Mouse (Mus musculus) midbrain, postnatal 0 days (tissue): ENCODE measurements around the gene Tmbim7. TPM values are rescaled to one million over a fixed set of nuclear protein-coding genes. Genes with fewer than 3 reads are reported as not detected.
"Not testable (repeated sequence)": the region's sequence is repeated elsewhere in the genome, so short reads cannot be mapped to it uniquely, and the experiment has no call there.

Experiments used
- ATAC-seq: fragments of 200-750 bp; cut with Nextera tagmentation; 2 replicates; pipeline ENCODE4 v1.8.0; 2017; ENCODE audit warnings: moderate number of reproducible peaks, mild to moderate bottlenecking, moderate TSS enrichment, moderate library complexity; ENCODE audit not compliant: low FRiP score
- DNase-seq: peaks from one replicate; pipeline ENCODE4 v3.0.0-alpha.2; 2015; ENCODE audit warnings: low spot score
- H3K27ac ChIP-seq: fragments of 300-500 bp; sonication (generic); 2 replicates; pipeline ENCODE4 v1.5.1; 2014; ENCODE audit warnings: low read depth, mild to moderate bottlenecking, low read length, mixed read lengths
- H3K27me3 ChIP-seq: fragments of 300-500 bp; sonication (generic); 2 replicates; pipeline ENCODE4 v1.6.1; 2014; ENCODE audit warnings: low read length, control low read depth, mixed read lengths; ENCODE audit not compliant: insufficient read depth
- H3K36me3 ChIP-seq: fragments of 300-500 bp; sonication (generic); 2 replicates; pipeline ENCODE4 v1.6.1; 2014; ENCODE audit warnings: low read length, control low read depth, mixed read lengths; ENCODE audit not compliant: insufficient read depth
- H3K4me1 ChIP-seq: fragments of 300-500 bp; sonication (generic); 2 replicates; pipeline ENCODE4 v1.6.1; 2014; ENCODE audit warnings: mild to moderate bottlenecking, control low read depth, antibody characterized with exemption, low read length, mixed read lengths; ENCODE audit not compliant: insufficient read depth
- H3K4me2 ChIP-seq: fragments of 300-500 bp; sonication (generic); 2 replicates; pipeline ENCODE4 v1.6.1; 2014; ENCODE audit warnings: low read depth, mild to moderate bottlenecking, low read length, mixed read lengths; ENCODE audit not compliant: poor library complexity, severe bottlenecking
- H3K4me3 ChIP-seq: fragments of 300-500 bp; sonication (generic); 2 replicates; pipeline ENCODE4 v1.5.1; 2014; ENCODE audit warnings: low read depth, mild to moderate bottlenecking, low read length, moderate library complexity
- H3K9ac ChIP-seq: fragments of 300-500 bp; sonication (generic); replicated peaks from 2 replicates; pipeline ENCODE4 v1.6.1; 2014; ENCODE audit warnings: mild to moderate bottlenecking, low read length, moderate library complexity, mixed read lengths; ENCODE audit not compliant: poor library complexity, severe bottlenecking
- H3K9me3 ChIP-seq: fragments of 300-500 bp; sonication (generic); 2 replicates; pipeline ENCODE4 v1.6.1; 2016; ENCODE audit warnings: low read length, control low read depth
- CTCF ChIP-seq: IDR thresholded peaks from 2 replicates; pipeline ENCODE4 v1.5.1; 2016; ENCODE audit warnings: antibody characterized with exemption, mild to moderate bottlenecking
- WGBS: fragments of 180-500 bp; shearing (Covaris S2); extraction: QIAGEN DNeasy Blood & Tissue Kit; methylation state at CpG from one replicate; pipeline ENCODE4 v1.1.7; 2014; 5-methylcytosine and 5-hydroxymethylcytosine counted together
- polyA plus RNA-seq: library from polyadenylated mRNA; unstranded; fragments of >200 nt; fragmentation: Nextera tagmentation; extraction: Ambion mirVana; gene quantifications from 2 replicates; pipeline ENCODE4 v1.2.1, GENCODE M21; 2015
- total RNA-seq: library from RNA; depleted of rRNA; stranded (reverse); fragments of >200 nt; gene quantifications from 2 replicates; pipeline ENCODE4 v1.2.3, GENCODE M21; 2014; rRNA removed

Gene Tmbim7
- not detected in 2 replicates for total RNA-seq
- polyA plus RNA-seq: not detected in 2 replicates

DNA sequence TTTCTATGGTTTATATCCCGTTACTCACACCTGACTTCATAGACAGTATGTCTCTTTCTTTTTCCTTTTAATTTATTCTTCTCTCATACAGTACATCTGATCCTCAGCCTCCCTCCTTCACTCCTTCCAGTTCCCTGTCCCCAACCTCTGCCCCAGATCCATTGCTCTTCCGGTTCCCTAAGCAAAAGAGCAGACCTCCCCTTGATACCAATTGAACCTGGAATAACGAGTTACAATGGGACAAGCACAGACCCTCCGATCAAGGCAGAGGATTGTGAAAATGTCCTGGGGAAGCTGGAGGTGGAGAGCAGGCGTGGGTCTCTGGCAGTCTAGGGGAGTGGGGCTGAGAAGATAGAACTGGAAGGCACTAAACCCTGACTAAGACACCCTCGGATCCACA lies at the start of gene Tmbim7:
Gene Tmbim7 (plus strand): TSS at position 301 of the 400 bp plus-strand sequence.
- Histone ChIP-seq H3K36me3 (no peaks in the 10 kb centered on the region), H3K9me3 (no peaks in the 10 kb centered on the region), H3K4me3 (no peak within 1 kb of the TSS), H3K27me3 (no peaks in the 10 kb centered on the region), H3K4me2 (no peak within 1 kb of the TSS), H3K4me1 (0 out of 2 replicates have a peak, but pooled peaks cover 3% of the 10 kb centered on the region), H3K9ac (no peak within 1 kb of the TSS), H3K27ac (no peak within 1 kb of the TSS)
- WGBS: 77% methylated on average over 6 of the region's 6 CpGs
- no peak for ATAC-seq
- no peak for TF ChIP-seq CTCF
- DNase-seq: no peak

DNA sequence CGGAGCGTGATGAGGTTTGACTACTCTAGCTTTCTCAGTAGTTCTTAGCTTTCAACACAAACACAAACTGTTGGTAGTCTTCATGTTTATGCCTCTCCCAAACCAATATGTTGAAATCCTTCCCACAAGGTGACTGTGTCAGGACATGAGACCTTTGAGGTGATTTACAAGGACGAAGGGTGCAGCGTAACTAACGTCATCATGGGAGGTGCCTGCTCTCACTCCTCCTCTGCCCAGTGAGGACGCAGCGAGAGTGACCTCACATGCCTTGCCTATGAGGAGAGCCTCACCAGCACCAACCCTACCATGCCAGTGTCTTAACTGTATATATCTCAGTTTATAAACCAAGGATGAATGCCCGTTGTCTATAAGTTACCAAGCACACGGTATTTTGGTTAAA lies 43.9 kb upstream of the Tmbim7 start:
- Histone ChIP-seq H3K27me3 (no peaks in the 10 kb centered on the region), H3K27ac (no peak overlapping the region), H3K4me2 (no peak overlapping the region), H3K4me3 (no peak overlapping the region), H3K36me3 (peaks cover 55% of the 10 kb centered on the region), H3K4me1 (no peaks in the 10 kb centered on the region), H3K9ac (no peak overlapping the region), H3K9me3 (no peaks in the 10 kb centered on the region)
- WGBS: 95% methylated on average over 9 of the region's 9 CpGs
- no peak for ATAC-seq
- DNase-seq: no peak
- TF ChIP-seq CTCF: no peak

- peaks cover 57% of the 10 kb centered on the region for H3K36me3 ChIP-seq
Observed at GRCm38 (mm10) chr5:3609241-3609640, 41.7 kb upstream of the Tmbim7 start.

DNA sequence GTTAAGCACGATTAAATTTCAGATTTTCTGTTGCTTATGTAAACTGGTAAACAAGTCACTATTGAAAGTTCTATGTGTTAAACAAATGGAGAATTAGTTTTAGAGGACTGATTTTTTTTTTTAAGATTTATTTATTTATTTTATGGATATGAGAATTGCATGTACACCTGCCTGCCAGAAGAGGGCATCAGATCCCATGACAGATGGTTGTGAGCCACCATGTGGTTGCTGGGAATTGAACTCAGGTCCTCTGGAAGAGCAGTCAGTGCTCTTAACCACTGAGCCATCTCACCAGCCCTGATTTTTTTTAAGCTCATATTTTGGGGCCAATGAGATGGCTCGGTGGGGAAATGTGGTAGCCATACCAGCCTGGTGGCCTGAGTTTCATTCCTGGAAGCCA lies 39.1 kb upstream of the Tmbim7 start:
- not testable (repeated sequence) for DNase-seq, H3K9ac ChIP-seq, H3K4me1 ChIP-seq, ATAC-seq, H3K4me2 ChIP-seq, H3K4me3 ChIP-seq, H3K9me3 ChIP-seq, H3K27me3 ChIP-seq, H3K27ac ChIP-seq
- WGBS: 92% methylated on average over 2 of the region's 2 CpGs
- H3K36me3 ChIP-seq: peaks cover 52% of the 10 kb centered on the region

More at GRCm38 (mm10) chr5:3609241-3609640, 41.7 kb upstream of the Tmbim7 start:
- no peak overlapping the region for H3K4me3 ChIP-seq
- H3K4me1 ChIP-seq: no peaks in the 10 kb centered on the region
- WGBS: 97% methylated on average over 7 of the region's 7 CpGs
- no peaks in the 10 kb centered on the region for H3K9me3 ChIP-seq
- ATAC-seq (no peak), DNase-seq (no peak)
- no peaks in the 10 kb centered on the region for H3K27me3 ChIP-seq
- no peak overlapping the region for H3K9ac ChIP-seq
- H3K27ac ChIP-seq: no peak overlapping the region
- no peak overlapping the region for H3K4me2 ChIP-seq
- TF ChIP-seq CTCF: no peak

DNA sequence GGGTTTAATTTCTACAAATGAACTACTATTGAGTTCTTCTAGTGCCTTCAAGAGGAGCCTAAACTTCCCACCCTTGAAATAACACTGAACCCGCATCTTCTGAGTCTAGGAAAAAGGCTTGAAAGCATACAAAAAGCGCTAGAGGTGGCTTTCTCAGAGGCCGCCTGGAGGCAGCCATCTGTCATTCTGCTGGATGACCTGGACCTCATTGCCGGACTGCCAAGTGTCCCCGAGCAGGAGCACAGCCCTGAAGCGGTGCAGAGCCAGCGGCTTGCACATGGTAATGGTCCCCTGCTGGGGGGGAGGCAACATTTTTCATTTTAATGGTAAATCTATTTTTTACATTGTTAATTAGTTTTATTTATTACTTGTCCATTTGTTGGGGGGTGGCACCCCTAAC lies 30.5 kb upstream of the Tmbim7 start:
- TF ChIP-seq CTCF: no peak
- Histone ChIP-seq H3K36me3 (peaks cover 50% of the 10 kb centered on the region), H3K27ac (no peak overlapping the region), H3K9ac (no peak overlapping the region), H3K4me1 (no peaks in the 10 kb centered on the region), H3K4me2 (no peak overlapping the region), H3K27me3 (no peaks in the 10 kb centered on the region), H3K4me3 (no peak overlapping the region), H3K9me3 (no peaks in the 10 kb centered on the region)
- 86% methylated on average over 7 of the region's 7 CpGs for WGBS
- no peak for ATAC-seq
- DNase-seq: no peak

DNA sequence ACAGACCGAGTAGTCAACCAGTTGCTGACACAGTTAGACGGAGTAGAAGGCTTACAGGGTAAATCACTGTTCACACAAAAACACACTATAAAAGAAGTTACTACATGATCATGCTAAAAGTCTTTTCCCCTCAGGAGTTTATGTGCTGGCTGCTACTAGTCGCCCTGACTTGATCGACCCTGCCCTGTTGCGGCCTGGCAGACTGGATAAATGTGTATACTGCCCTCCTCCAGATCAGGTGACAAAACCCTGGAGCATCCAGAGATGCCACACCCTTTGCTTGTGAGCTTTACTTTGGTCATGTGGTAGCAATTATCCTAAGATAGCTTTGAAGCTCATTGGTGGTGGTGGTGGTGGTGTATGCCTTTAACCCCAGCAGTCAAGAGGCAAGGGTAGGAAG lies 20.9 kb upstream of the Tmbim7 start:
- WGBS: 97% methylated on average over 5 of the region's 5 CpGs
- Histone ChIP-seq H3K27ac (no peak overlapping the region), H3K9me3 (no peaks in the 10 kb centered on the region), H3K4me3 (no peak overlapping the region), H3K4me2 (no peak overlapping the region), H3K9ac (no peak overlapping the region), H3K36me3 (peaks cover 23% of the 10 kb centered on the region), H3K4me1 (no peaks in the 10 kb centered on the region), H3K27me3 (no peaks in the 10 kb centered on the region)
- no peak for ATAC-seq
- DNase-seq: no peak
- TF ChIP-seq CTCF: no peak
